Mouse (Mus musculus): ENCODE results near the gene Map3k13. TPM values are rescaled to one million over a fixed set of nuclear protein-coding genes. Genes with fewer than 3 reads are reported as not detected.

The Map3k13 gene
- polyA plus RNA-seq, 1 experiment from 2014 or later = 0.50 TPM

- WGBS = 79% methylated on average over 3 of the region's 3 CpGs
- H3K27me3 ChIP-seq (ENCODE audit: control insufficient read depth, insufficient read depth, low read length) = no peaks in the 10 kb centered on the region
- no peak for ATAC-seq (ENCODE audit: low FRiP score, low TSS enrichment)
- H3K36me3 ChIP-seq (ENCODE audit: control insufficient read depth, insufficient read depth, low read length) = no peaks in the 10 kb centered on the region
- no peak for TF ChIP-seq EP300 (optimal IDR thresholded peaks at IDR 0.05)
- no peak for TF ChIP-seq CTCF (IDR thresholded peaks at IDR 0.05; ENCODE audit: low read depth)
- no peak overlapping the region for H3K4me3 ChIP-seq (ENCODE audit: low read depth, low read length)
- H3K9me3 ChIP-seq (ENCODE audit: control insufficient read depth, low read length) = no peaks in the 10 kb centered on the region
- no peak overlapping the region for H3K27ac ChIP-seq (replicated peaks)
- DNase-seq (ENCODE audit: low spot score) = no peak
- H3K4me1 ChIP-seq (replicated peaks; ENCODE audit: control insufficient read depth, insufficient read depth) = no peaks in the 10 kb centered on the region
- H3K4me2 ChIP-seq (replicated peaks; ENCODE audit: low read depth) = no peak overlapping the region
- H3K9ac ChIP-seq (ENCODE audit: low read length) = no peak overlapping the region
Measured at GRCm38 (mm10) chr16:21867727-21868126, 73.6 kb downstream of the Map3k13 start.

DNA sequence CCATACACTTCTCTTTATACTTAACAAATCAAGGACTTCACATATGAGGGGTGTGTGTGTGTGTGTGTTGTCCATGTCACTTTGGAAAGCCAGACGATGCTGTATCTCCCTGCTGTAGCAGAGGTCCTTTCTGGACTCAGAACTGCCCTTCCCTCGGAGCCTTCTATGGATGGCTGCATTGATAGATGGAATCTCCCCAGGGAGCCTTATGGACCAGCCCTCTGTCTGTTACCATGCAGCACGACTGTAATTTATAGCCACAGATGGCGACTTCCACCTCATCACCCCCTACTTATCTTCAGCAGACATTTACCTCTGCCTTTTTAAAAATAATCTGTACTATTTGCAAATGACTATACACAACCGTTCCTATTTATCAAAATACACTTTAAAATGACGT is 74.5 kb downstream of the Map3k13 start:
- Histone ChIP-seq H3K9ac (ENCODE audit: low read length) (no peak overlapping the region), H3K4me1 (replicated peaks; ENCODE audit: control insufficient read depth, insufficient read depth) (no peaks in the 10 kb centered on the region), H3K9me3 (ENCODE audit: control insufficient read depth, low read length) (no peaks in the 10 kb centered on the region), H3K27me3 (ENCODE audit: control insufficient read depth, insufficient read depth, low read length) (no peaks in the 10 kb centered on the region), H3K27ac (replicated peaks) (no peak overlapping the region), H3K4me2 (replicated peaks; ENCODE audit: low read depth) (no peak overlapping the region), H3K4me3 (ENCODE audit: low read depth, low read length) (no peak overlapping the region), H3K36me3 (ENCODE audit: control insufficient read depth, insufficient read depth, low read length) (no peaks in the 10 kb centered on the region)
- no peak for ATAC-seq (ENCODE audit: low FRiP score, low TSS enrichment)
- 45% methylated on average over 6 of the region's 6 CpGs for WGBS
- no peak for DNase-seq (ENCODE audit: low spot score)
- TF ChIP-seq EP300 (optimal IDR thresholded peaks at IDR 0.05) = no peak
- no peak for TF ChIP-seq CTCF (IDR thresholded peaks at IDR 0.05; ENCODE audit: low read depth)

GRCm38 (mm10) chr16:21869879-21870278 is 75.7 kb downstream of the Map3k13 start:
- no peak overlapping the region for H3K4me3 ChIP-seq (ENCODE audit: low read depth, low read length)
- no peak for ATAC-seq (ENCODE audit: low FRiP score, low TSS enrichment)
- no peaks in the 10 kb centered on the region for H3K36me3 ChIP-seq (ENCODE audit: control insufficient read depth, insufficient read depth, low read length)
- H3K4me1 ChIP-seq (replicated peaks; ENCODE audit: control insufficient read depth, insufficient read depth) = no peaks in the 10 kb centered on the region
- no peak overlapping the region for H3K27ac ChIP-seq (replicated peaks)
- no peaks in the 10 kb centered on the region for H3K27me3 ChIP-seq (ENCODE audit: control insufficient read depth, insufficient read depth, low read length)
- no peak overlapping the region for H3K4me2 ChIP-seq (replicated peaks; ENCODE audit: low read depth)
- 40% methylated on average over 4 of the region's 4 CpGs for WGBS
- H3K9me3 ChIP-seq (ENCODE audit: control insufficient read depth, low read length) = no peaks in the 10 kb centered on the region
- no peak for TF ChIP-seq CTCF (IDR thresholded peaks at IDR 0.05; ENCODE audit: low read depth)
- TF ChIP-seq EP300 (optimal IDR thresholded peaks at IDR 0.05) = no peak
- DNase-seq (ENCODE audit: low spot score) = no peak
- no peak overlapping the region for H3K9ac ChIP-seq (ENCODE audit: low read length)

DNA sequence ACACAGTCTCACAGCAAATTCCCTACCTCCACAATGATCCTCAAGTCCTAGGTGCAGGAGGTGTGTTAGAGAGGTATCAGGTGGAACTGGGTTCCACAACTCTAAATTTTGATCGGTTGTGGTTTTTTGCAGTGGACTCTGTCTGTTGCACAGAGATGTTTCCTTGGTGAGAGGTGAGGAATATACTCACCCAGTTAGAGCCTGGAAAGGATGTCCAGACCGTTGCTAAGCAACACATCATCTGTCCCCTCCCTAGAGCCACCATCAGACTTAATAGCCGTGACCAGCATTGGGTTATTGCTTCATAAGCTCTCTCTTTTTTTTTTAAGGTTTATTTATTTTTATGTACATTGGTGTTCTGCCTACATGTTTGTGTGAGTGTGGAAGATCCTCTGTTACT is 83.6 kb downstream of the Map3k13 start:
- Histone ChIP-seq H3K27ac (replicated peaks) (no peak overlapping the region), H3K9ac (ENCODE audit: low read length) (no peak overlapping the region), H3K9me3 (ENCODE audit: control insufficient read depth, low read length) (no peaks in the 10 kb centered on the region), H3K36me3 (ENCODE audit: control insufficient read depth, insufficient read depth, low read length) (no peaks in the 10 kb centered on the region), H3K4me3 (ENCODE audit: low read depth, low read length) (no peak overlapping the region), H3K4me1 (replicated peaks; ENCODE audit: control insufficient read depth, insufficient read depth) (no peaks in the 10 kb centered on the region), H3K4me2 (replicated peaks; ENCODE audit: low read depth) (no peak overlapping the region), H3K27me3 (ENCODE audit: control insufficient read depth, insufficient read depth, low read length) (no peaks in the 10 kb centered on the region)
- 80% methylated on average over 3 of the region's 3 CpGs for WGBS
- ATAC-seq (ENCODE audit: low FRiP score, low TSS enrichment) = no peak
- DNase-seq (ENCODE audit: low spot score) = no peak
- TF ChIP-seq EP300 (optimal IDR thresholded peaks at IDR 0.05) = no peak
- no peak for TF ChIP-seq CTCF (IDR thresholded peaks at IDR 0.05; ENCODE audit: low read depth)

- no peak for ATAC-seq (ENCODE audit: low FRiP score, low TSS enrichment)
- WGBS = 77% methylated on average over 3 of the region's 3 CpGs
- Histone ChIP-seq H3K27me3 (ENCODE audit: control insufficient read depth, insufficient read depth, low read length) (no peaks in the 10 kb centered on the region), H3K4me1 (replicated peaks; ENCODE audit: control insufficient read depth, insufficient read depth) (no peaks in the 10 kb centered on the region), H3K27ac (replicated peaks) (no peak overlapping the region), H3K4me2 (replicated peaks; ENCODE audit: low read depth) (no peak overlapping the region), H3K36me3 (ENCODE audit: control insufficient read depth, insufficient read depth, low read length) (no peaks in the 10 kb centered on the region), H3K9me3 (ENCODE audit: control insufficient read depth, low read length) (no peaks in the 10 kb centered on the region), H3K9ac (ENCODE audit: low read length) (no peak overlapping the region), H3K4me3 (ENCODE audit: low read depth, low read length) (no peak overlapping the region)
- TF ChIP-seq EP300 (optimal IDR thresholded peaks at IDR 0.05) = no peak
- no peak for TF ChIP-seq CTCF (IDR thresholded peaks at IDR 0.05; ENCODE audit: low read depth)
- no peak for DNase-seq (ENCODE audit: low spot score)
Measured at GRCm38 (mm10) chr16:21878834-21879233, 84.7 kb downstream of the Map3k13 start.

- H3K9ac ChIP-seq (ENCODE audit: low read length) = no peak overlapping the region
- H3K4me1 ChIP-seq (replicated peaks; ENCODE audit: control insufficient read depth, insufficient read depth) = no peaks in the 10 kb centered on the region
- H3K27ac ChIP-seq (replicated peaks) = no peak overlapping the region
- no peak overlapping the region for H3K4me2 ChIP-seq (replicated peaks; ENCODE audit: low read depth)
- no peaks in the 10 kb centered on the region for H3K36me3 ChIP-seq (ENCODE audit: control insufficient read depth, insufficient read depth, low read length)
- 52% methylated on average over 6 of the region's 6 CpGs for WGBS
- no peak for TF ChIP-seq EP300 (optimal IDR thresholded peaks at IDR 0.05)
- TF ChIP-seq CTCF (IDR thresholded peaks at IDR 0.05; ENCODE audit: low read depth) = no peak
- ATAC-seq (ENCODE audit: low FRiP score, low TSS enrichment) (no peak), DNase-seq (ENCODE audit: low spot score) (no peak)
- no peaks in the 10 kb centered on the region for H3K9me3 ChIP-seq (ENCODE audit: control insufficient read depth, low read length)
- H3K27me3 ChIP-seq (ENCODE audit: control insufficient read depth, insufficient read depth, low read length) = no peaks in the 10 kb centered on the region
- no peak overlapping the region for H3K4me3 ChIP-seq (ENCODE audit: low read depth, low read length)
Measured at GRCm38 (mm10) chr16:21881181-21881580, 87.0 kb downstream of the Map3k13 start.
